Mouse (Mus musculus): ENCODE data around the gene Limk1.
A peak's percentile ranks its signal among the peaks of the same experiment; 100 is the strongest.

Limk1 gene

DNA sequence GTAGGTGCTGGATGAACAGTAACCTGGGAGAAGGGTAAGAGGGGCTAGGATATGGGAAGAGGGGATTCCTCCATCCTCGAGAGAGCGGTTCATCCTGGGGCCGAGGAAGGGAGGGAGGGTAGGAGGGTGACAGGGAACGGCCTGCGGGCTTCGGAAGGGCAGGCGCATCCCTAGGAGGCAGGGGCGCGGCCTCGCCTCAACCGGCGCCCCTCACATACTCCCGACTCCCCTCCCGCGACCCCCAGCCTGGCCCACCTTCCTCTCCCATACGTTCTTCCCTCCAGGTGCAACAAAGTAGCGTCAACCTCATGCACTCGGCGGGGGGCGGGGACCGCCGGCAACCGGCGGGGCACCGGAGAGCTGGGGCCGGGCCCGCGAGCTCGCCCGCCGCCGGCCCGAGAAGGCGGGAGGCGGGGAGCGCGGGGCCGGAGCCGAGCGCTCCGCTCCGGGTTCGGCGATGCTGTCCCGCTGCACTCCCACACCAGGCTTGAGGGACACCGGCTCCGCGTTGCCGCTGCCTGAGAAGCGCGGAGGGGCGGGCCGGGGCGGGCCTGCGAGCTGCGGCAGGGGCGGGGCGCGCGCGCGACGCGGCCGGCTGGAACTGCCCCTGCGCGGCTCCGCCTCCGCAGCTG, at the start of gene Limk1:
Limk1 (minus strand) TSS at position 513 of the 632 bp plus-strand sequence.
- DNase-seq (ENCODE audit: low spot score in 2 of 2) = no peak

DNA sequence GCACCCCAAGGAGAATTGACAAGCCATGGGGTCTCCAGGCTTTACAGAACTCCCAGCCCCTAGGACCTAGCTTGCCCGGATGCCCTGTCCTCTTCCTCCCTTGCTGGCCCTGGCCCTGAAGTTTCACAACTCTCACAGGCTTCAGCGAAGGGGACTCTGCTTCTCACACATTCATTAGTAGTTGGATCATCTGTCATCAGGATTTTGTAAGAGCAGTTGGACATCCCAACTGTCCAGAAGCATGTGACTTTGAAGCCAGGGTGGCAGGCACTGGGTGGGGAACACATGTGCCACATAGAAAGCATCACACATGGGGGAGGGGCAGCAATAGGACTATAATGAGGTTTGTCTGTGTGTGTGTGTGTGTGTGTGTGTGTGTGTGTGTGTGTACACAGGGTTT, 46.5 kb upstream of the Limk1 start:
- no peak for DNase-seq (ENCODE audit: low spot score in 2 of 2)

DNA sequence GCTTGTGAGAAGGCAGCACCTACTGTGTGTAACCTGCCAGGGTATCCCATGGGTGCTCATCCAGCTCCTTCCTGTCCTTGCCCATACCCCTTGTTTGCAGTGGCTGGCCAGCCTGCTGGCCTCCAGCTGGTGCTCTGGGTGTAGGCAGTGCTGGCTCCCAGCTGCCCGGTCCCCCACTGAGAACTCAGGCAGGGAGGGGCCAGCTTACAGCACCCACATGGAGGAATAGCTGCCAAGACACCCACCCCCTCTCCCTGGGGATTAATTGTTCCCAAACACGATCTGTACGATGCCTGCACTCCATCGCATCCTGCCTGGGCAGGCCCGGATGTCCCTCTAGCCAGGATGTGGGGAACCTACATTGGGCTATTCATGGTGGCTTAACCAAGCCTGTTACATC, 45.7 kb upstream of the Limk1 start:
- peak; percentile 3 to 6 for DNase-seq (ENCODE audit: low spot score in 2 of 2)

DNA sequence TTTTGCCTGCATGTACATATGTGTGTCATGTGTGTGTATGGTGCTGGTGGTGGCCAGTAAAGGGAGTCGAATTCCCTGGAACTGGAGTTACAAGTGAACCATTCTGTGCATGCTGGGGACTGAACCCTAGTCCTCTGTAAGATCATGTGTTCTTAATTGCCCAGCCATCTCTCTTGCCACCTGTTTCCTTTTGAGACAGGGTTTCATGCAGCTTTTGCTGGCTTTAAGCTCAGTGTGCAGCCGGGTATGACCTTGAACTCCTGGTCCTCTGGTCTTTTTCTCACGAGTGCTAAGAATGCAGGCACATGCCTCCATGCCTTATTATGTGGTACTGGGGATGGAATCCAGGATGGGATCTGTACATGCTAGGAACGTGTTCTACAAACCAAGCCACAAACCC, 44.8 kb upstream of the Limk1 start:
- no peak for DNase-seq (ENCODE audit: low spot score in 2 of 2)

DNA sequence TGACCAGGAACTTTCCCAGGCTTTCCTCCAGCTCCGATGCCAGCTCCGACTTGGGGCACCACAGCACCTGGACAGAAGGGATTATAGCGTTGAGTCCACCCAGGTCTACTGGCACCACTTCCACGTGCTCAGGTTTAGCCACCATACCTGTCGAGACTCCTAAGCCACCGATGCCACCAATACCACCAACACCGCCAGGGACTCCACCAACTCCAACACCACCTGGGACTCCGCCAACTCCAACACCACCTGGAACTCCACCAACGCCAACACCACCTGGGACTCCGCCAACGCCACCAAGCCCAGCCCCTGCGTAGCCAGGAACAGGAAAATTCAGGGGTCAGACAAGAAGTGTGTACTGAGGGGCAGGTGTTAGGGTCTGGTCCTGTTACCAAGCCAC, 40.7 kb upstream of the Limk1 start:
- DNase-seq (ENCODE audit: low spot score in 2 of 2) = no peak

DNA sequence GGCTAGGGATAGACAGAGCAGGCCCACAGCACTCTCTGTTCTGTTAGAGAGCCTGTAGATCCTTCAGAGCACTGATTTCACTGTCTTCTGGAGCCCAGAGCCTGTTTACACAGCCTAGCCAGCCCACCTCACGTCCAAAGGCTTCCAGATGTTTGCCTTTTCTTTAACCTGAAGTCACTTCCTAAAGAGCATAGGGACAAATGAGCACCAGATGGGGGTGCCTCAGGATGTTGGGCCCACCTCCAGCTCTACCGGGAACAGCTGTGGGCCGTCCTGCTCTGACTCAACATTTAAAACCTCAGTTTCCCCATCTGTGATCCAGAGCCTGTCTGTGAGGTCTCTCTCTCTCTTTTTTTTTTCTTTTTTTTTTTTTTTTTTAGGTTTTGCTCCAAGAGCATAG, 40.1 kb upstream of the Limk1 start:
- DNase-seq (ENCODE audit: low spot score in 2 of 2) = no peak

DNA sequence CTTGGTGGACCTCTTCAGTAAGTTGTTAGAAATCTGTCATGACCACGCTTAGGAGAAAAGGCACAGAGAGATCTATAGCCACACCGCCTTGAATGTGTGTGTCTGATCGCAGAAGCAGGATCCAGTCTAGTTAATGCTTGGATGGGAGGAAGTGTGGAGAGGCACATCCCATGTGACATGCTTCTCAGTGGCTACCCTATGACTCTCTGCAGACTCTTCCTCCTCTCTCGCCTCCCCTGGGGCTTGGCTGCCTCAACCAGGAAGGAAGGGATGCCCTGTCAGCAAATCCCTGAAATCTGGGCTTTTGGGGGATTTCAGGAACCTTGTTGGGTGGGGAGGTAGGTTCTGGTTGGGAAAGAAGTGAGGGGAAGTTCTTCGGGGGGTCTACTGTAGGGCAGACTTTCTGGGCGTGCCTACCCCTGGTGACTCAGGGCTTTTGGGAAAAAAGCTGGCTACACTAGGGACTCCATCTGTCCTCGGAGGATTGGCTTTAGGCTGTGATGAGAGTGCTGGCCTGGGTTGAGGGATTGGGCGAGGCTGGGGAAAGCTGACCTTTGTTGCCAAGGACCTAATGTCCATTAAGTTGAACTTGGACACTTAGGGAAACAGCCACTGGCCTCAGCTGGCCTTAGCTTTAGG, 38.7 kb upstream of the Limk1 start:
- no peak for DNase-seq (ENCODE audit: low spot score in 2 of 2)

DNA sequence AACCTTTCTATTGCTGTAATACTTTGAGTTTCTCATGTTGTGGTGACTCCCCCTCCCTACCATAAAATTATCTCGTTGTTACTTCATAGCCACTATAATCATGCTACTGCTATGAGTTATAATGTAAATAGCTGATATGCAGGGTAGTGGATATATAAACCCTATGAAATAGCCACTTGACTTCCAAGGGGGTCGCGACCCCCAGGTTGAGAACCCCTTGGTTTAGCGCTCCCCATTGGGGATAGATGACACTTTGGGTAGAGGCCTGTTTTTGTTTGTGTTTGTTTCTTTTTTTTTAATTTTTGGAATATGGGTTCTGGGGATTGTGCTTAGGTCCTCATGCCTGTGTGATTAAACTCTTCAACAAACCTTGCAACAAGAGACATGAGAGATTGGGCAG, 36.9 kb upstream of the Limk1 start:
- DNase-seq (ENCODE audit: low spot score in 2 of 2) = no peak

DNA sequence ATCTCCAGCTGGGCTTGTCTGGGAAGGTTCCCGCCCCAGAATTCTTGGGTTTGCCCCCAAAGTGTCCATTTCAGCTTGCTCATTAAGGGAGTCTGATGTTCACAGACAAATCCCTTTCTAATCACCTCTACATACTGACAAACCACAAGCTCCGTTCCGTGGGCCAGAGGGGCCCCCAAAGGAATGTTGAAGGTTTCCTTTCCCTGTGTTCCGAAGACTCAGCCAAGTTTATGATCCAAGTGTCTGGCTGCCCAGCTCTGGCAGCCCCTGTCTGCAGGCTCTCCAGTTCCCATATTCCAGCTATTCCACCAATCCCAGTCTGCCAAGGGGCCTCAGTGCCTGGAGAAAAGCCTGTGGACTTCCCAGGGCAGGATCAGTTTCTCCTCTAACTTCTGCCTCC, 31.7 kb upstream of the Limk1 start:
- no peak for DNase-seq (ENCODE audit: low spot score in 2 of 2)

DNA sequence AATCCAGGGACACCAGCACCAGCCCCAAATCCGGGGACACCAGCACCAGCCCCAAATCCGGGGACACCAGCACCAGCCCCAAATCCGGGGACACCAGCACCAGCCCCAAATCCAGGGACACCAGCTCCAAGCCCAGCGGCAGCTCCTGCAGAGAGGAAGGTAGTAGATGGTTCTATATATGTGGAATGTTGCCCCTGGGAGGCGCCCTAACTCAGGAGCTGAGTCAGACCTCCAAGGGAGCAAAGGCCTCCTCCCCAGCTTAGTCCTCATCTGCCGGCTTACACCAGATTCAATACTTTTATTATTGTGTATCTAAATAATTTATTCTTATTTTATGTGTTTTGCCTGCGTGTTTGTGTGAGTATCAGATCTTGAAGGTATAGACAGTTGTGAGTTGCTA, 22.7 kb upstream of the Limk1 start:
- DNase-seq (ENCODE audit: low spot score in 2 of 2) = no peak

DNA sequence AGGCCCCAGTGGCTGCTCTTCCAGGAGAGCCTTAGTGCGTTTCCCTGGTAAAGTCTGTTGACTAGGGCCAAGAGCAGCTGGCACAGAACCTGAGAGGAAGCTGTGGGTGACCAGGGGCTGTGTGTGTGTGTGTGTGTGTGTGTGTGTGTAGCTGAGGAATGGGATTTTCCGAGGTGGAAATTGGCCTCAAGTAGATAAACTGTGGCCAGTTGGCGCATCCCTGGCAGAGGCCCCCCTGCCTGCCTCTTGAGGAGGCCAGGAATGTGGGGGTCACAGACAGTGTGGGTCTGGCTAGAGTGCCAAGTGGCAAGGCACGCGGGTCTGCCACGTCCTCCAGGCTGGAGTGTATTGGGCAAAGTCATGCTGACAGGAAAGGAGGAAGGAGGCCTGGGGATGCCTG, 20.9 kb upstream of the Limk1 start:
- DNase-seq (ENCODE audit: low spot score in 2 of 2) = no peak

DNA sequence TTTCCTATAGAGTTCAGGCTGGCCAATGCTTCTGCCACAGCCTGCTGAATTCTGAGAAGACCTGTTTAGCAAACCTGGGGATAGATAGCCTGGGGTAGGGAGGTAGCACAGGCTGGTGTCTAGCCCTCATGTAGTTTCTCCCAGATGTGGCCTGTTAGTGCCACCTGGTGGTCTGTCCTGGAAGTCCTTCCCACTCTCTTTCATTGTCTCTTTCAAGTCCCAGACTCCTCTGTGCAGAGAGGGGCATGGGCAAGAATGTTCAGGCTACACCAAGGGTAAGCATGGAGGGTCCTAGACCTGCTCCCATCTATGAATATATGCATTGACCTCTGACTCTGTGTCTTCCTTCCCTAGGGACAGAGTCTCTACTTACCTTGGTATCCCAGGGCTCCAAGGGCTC, 15.8 kb upstream of the Limk1 start:
- DNase-seq (ENCODE audit: low spot score in 2 of 2) = peak; percentile 80

DNA sequence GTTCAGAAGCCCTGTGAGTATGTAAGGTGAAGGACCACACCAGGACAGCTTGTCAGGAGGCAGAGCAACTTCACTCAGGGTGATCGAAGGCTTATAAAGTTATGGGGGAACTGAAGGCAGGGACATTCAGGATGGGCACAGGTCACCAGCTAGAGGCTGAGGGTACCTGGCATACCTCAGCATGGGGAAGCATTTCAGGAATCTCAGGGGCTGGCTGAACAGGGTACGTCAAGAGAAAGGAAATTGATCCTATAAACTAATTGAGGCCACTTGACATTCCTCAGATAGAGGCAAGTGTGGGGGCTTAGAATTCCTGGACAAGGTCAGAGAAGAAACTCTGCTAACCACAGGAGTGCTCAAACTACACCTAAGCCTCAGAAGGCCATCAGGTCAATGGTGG, 7.1 kb upstream of the Limk1 start:
- DNase-seq (ENCODE audit: low spot score in 2 of 2) = no peak

DNA sequence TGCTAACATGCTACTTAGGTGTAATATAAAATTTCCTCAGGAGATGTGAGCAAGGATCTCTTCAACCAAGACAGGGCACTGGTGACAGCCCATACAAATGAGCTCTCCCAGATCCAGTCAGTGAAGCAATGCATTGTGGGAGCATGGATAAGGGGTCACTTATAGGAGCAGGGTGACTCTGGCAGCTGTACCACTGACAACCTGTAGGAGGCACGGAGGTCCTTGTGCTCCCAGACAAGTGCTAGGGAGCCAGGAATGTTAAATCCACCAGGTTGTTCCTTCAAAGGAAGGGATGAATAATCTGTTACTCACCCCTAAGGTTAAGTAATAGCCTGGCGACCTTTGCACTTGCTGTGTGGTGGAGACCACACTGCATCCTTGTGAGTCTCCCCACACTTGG, 6.7 kb upstream of the Limk1 start:
- no peak for DNase-seq (ENCODE audit: low spot score in 2 of 2)

DNA sequence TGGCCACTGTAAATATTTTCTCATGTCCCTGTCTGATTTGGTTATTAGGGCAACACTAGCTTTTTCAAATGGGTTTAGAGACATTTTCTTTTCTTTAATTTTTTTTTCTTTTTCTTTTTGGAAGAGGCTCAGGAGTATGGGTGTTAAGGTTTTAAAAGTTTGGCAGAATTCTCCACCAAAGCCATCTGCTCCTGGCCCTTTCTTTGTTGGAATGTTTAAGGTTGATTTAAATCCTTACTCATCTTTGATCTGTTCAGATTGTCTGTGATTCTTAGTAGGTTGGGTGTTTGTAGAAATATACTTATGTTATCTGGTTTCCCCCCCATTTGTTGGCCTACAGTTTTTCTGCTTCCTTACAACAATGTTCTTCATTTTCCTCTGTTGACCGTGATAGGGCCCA, 4.3 kb upstream of the Limk1 start:
- DNase-seq (ENCODE audit: low spot score in 2 of 2) = no peak

DNA sequence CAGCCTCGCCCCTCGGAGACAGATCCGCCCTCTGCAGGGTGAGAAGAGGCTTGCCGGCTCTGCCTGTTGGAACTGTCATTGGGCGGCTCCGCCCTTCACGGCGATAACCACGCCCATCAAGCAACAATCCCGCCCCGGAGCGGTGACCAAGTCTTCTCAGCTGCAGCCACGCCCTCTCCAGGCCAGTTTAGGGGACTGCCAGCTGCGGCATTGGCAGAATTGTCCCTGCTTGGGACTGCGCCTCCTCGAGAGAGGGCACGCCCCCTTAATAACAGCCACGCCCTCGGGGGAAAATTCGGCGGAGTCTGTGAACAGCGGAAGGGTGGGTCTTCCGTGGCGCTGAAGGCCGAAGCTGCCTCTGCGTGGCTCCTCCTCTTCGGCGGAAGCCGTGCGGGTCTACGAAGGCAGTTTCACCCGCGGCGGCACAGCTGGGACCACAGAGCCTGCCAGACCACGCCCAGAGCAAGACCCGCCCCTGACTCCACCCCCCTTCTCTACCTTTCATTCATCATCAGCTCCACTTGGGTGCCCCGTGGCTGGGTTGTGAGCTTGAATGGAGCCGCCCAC, 403 bp upstream of the Limk1 start:
- peak; percentile 97 to 99 for DNase-seq (ENCODE audit: low spot score in 2 of 2)

DNA sequence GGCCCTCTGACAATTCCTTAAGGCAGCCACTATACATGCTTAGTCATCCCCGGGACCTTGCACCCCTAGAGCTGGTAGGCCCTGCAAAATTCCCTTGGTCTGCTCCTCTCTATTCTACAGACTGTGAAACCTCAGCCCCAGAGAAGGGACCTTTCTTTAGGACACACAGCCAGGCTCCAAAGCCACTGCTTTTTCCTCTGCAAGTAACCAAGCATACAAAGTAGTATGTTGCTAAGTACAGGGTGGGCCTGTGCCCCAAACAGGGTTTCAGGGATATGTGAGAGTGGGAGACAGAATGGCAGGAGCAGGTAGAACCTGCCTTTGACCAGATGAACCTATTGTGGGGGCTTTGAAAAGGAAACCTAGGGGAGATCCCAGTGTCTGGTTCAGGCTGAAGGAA, 1.2 kb downstream of the Limk1 start:
- no peak for DNase-seq (ENCODE audit: low spot score in 2 of 2)

DNA sequence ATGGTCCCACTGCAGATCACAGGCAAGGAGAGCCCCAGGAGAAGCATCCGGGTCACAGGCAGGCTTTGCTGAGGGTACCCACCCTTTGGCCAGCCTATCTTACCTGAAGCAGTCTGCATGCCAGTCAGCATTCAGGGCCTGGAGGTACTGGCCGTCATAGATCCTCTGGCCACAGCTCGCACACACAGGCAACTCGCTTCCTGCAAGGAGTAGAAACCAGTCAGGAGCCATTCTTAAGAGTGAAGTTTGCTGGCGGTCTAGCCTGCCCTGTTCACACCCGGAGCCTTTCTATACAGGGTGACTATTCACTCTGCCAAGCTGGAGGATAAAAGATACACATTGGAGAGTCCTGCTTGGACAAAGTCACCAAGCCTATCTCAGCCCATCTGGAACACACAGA, 1.9 kb downstream of the Limk1 start:
- no peak for DNase-seq (ENCODE audit: low spot score in 2 of 2)

DNA sequence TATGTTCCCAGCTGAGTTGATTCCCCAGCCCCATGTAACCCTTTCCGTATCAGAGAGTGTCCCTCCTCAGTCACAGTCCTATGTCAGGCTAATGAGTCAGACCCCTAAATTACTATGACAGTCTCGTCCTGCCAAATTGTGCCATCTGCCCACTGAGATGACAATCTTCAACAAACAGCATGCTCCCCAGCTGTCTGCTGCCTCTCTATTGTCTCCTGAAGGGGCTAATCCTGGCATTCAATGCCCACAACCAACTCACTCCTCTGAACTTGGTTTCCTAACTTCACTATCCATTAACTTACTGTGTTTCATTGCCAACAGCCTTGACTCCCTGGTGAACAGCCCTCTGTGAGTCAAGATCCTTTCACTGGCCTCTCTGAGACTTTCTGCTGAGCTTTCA, 4.0 kb downstream of the Limk1 start:
- no peak for DNase-seq (ENCODE audit: low spot score in 2 of 2)

DNA sequence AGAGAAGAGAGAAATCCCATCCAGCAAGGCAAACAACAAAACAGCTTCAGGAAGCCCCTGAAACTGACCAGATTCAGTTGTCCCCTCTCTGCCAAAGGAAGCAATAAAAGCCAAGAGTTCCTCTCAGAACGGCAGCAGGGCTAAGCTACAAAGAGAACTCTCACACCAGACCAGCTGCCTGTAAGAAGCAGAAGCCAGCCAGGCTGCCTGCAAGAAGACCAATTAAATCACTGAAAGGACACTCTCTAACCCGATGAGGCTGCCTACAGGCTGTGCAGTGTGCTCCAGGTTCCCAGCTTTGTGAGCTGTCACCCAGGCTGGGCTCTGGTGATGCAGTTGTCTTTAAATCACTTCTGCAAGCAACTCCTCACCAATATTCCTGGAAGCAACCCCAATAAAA, 4.6 kb downstream of the Limk1 start:
- DNase-seq (ENCODE audit: low spot score in 2 of 2) = no peak

DNA sequence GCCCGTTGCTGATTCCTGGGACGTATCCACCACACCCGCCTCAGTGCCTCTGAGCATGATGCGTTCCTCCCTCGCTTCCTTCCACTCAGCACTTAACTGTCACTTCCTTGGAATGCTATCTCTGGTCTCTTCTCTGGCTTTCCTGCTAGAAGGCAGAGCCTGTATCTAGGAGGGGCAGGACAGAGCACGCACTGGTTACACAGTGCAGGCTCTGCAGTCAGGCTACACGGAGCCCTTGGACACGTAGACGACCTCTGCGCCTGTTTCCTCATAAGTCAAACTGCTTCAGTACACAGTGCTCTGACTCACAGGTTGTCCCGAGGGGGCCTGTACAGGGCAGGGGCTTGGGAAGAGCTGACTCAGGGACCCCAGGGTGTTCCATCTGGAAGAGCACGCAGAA, 8.2 kb downstream of the Limk1 start:
- DNase-seq (ENCODE audit: low spot score in 2 of 2) = no peak

DNA sequence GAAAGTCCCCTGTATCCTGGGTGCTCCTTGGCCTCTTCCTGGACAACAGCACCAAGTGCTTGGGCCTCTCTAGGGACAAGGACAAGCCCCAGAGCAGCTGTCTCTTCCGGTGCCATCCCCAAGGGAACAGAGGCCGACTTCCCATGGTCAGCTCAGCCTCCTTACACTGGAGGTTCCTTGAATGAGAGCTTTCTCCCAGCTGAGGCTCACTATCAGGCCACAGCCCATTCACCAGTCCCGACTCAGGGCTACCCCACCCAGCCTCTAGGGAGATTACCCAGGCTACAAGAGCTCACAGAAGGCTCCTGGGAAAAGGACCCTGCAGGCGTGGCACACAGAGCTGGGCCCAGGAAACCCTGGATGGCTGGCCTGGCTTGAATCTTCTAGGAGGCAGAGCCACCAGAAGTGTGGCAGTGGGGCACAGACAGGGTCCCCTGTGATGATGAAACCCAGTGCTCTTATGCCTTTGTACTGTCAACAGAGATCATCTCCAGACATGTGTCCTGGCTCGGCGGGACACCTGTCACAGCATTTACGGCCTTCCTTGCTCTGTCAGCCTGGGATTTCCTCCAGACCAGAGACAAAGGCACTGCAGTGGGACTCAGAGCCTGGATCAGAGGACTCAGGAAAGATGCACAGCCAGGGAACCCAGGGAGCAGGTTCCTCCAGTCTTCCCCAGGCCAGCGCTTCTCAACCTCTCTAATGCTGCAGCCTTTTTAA, 9.4 kb downstream of the Limk1 start:
- DNase-seq (ENCODE audit: low spot score in 2 of 2) = no peak

DNA sequence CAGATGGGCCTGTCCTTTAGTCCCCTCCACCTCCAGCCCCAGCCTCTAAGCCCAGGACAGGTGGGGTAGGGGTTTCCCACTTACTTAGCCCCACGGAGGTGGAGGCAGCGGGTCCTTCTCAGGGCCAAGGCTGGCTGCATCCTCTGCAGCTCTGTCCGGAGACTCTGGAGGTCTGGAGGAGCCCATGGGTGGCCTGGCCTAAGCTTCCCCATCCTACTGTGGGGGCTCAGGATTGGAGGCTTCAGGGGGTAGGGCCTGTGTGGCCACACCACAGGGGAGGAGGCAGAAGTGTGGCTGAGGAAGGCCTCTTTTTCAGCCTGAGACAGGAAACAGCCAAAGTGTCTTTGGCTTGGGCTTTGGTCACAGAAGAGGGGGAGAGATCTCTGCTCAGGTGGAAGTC, 10.4 kb downstream of the Limk1 start:
- DNase-seq (ENCODE audit: low spot score in 2 of 2) = no peak

Measured in frontal cortex, postnatal 36 days (tissue).